Mouse (Mus musculus) cortical plate, adult 2 months (tissue): ENCODE results near the gene Eea1.

ENCODE experiments used
- CTCF ChIP-seq: fragments of 200-500 bp; IDR thresholded peaks from 2 replicates; pipeline ENCODE4 v1.5.1; 2011; ENCODE audit warnings: mild to moderate bottlenecking, control low read depth, low read length; ENCODE audit not compliant: insufficient read depth; ENCODE audit errors: extremely low read depth
- POLR2A ChIP-seq: fragments of 200-500 bp; IDR thresholded peaks from 2 replicates; pipeline ENCODE4 v1.6.1; 2011; ENCODE audit warnings: mild to moderate bottlenecking, low read length, control low read depth; ENCODE audit not compliant: insufficient read depth; ENCODE audit errors: extremely low read depth

DNA sequence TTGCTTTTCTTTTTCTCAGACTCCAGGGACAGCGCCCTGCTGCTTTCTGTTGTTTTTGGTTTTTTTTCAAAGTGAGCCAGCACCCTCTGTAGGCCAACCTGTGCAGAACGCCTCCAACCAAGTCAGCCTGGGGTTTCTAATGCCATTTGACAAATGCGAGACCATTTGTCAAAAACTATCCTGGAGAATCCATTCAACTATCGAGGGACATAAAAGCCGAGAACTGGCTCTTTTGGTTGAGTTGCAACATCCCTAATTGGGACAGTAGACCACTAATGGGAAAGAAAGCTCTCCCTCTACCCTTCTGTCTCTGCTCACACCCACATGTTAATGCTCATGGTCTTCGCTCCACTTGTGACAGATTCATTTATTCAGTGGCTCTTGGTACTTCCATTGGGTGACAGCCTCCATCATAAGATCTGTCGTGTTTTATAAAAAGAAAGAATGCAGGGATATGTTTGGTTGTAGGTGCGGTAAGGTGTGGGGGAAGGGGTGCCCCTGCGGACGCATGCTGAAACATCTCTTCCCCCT lies 45.5 kb upstream of the Eea1 start:
- peak; percentile 86 for TF ChIP-seq CTCF
- no peak for TF ChIP-seq POLR2A
